Mouse (Mus musculus) left cerebral cortex, postnatal 14 days (tissue): ENCODE measurements at regions not wholly inside any gene's neighbourhood (a gene's known extent, or its start where the extent isn't known, plus 50 kb on each side); places are given as distances from the start of the nearest gene placed in this dataset.
A peak's percentile ranks its signal among the peaks of the same experiment; 100 is the strongest.
"Not testable (repeated sequence)": the region's sequence is repeated elsewhere in the genome, so short reads cannot be mapped to it uniquely, and the experiment has no call there.

Source experiments
- DNase-seq, 2 experiments: peaks; one replicate each; pipeline ENCODE4 v3.0.0; 2021 to 2022; ENCODE audit warnings: low spot score in 2 of 2, mixed read lengths in 1 of 2
- intact Hi-C: fragments of 180-260 bp; cut with DNase I; formaldehyde crosslinking; loops from one replicate; pipeline ENCODE4 v1.15.1; 2025

GRCm38 (mm10) chr13:96327707-96328106 lies 60.4 kb upstream of the Poc5 start:
- intact Hi-C loops: no loop called here
- DNase-seq: peak in 1 of 2 experiments; percentile 11

DNA sequence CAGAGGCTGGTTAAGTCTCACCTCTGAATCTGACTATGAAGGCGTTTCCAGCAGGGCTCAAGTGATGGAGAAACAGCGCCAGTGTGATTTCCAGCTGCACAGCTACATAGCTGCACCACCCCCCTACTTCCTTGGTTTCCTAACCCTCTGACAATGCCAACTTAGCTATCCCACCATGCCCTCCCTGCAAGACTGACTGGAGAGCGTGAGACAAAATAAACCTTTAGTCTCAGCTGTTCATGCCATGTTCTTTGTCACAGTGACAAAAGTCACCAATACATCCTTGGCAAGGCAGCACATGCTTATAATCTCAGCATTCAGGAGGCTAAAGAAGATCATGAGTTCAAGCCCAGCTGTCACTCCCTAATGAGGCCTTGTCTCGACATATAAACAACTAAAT lies 63.5 kb upstream of the Poc5 start:
- intact Hi-C loops: no loop called here
- DNase-seq: no peak

GRCm38 (mm10) chr13:96317161-96317560 lies 70.9 kb upstream of the Poc5 start:
- DNase-seq, intact Hi-C loops: not testable (repeated sequence)

DNA sequence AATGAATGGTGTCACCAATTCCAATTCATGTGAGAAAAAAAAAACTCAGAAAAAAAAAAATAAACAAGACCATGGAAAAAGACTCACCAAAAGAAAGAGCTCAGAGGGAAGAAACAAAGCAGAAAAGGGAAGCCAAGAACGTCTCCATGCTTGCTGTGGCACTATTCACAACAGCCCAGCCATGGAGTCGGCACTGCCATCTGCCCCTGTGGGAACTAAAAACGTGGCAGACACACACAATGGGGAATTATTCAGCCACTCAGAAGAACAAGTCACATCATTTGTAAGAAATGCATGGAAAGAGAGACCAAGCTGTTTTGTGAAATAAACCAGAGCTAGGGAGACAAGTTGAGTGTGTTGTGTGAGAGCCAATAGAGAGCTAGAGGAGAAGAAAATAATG lies 74.9 kb upstream of the Poc5 start:
- intact Hi-C loops: no loop called here
- DNase-seq: no peak

DNA sequence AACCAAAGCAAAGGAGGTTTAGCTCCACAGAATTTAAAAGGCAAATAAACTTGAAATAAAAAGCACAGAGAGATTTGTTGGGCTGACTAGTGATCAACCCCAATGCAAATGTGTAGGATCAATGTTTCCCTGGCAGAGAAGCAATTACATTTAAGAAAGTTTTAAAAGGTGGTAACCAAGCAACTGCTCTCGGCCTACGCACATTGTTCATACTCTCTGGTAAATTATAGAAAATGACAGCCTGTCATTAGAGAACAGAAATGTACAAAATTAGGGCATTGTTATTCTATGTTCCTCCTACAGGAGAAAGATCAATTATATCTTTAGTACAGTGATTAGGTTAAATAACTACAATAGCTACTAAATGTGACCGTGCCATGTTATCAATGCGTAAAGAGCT lies 85.6 kb upstream of the Poc5 start:
- no peak for DNase-seq
- intact Hi-C loops: no loop called here

DNA sequence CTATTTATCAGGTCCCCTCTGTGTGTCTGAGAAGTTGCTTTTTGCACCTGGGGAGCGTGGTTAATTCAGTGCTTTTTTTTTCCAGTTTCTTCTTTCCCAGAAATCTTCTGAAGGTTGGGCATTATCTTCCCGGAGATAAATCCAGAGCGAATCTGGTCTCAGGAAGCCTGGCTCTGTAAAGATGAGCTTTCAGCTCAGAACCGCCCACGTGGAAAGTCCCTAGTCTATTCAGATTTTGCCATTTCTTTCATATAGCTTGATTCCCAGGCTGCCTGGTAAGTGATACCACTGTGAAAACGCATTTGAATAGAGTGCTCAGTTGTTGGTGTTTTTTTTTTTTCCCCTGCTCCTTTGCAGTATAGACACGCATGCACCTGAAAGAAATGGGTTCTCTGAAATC lies 100.3 kb upstream of the Poc5 start:
- DNase-seq: peak; percentile 54 to 62
- intact Hi-C loops: no loop called here

DNA sequence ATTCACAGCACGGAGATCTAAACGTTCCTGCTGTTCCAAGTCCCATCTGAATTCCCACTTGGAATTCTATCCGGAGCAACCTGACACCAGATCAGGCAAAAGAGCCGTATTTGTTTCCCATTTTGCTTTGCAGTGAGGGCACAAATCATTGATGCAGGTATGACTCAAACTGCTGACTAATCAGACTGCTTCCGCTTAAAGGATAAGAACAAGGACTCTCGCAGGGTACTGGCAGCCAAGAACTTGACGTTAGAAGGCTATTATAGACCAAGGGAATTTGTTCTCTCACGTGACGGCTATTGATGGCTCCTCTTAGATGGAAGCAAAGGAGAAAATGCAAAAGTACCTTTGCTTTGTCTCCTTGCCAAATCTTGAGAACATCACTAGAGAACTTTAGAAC lies 118.1 kb upstream of the Poc5 start:
- intact Hi-C loops: no loop called here
- DNase-seq: no peak

DNA sequence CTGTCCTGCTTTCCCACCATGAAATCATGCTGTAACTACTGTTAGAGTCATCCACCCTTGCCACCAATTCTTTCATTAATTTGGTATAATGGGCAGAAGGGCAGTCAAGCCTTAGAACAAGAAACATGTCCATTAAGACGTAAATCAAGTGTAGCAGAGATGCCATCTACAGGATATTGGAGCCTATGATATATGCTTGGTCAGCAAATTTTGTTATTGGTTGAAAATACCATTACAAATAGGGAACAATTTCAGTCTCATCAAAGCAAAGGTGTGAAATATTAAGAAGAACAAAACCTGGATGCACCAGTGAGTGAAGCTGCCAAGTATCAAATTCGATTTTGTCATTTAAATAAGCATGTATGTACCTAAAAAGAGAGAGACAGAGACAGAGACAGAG lies 123.6 kb upstream of the Sv2c start:
- intact Hi-C loops: no loop called here
- DNase-seq: no peak

DNA sequence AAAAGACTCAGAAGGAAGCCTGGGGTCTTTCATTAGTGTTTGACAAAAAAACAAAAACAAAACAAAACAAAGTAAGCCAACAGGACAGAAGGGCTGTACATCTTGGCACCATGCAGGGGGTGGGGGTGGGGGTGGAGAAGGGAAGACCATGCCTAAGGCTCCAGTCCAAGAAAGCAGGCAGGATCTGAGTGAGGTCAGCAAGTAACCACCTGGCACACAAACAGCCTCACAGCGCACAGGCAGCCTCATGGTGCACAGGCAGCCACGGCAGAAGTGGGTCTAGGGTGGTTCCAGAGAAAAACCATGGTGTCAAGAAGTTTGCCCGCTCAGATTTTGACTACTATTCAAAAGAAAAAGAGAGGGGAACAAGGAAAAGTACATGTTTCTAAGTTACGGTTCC lies 122.0 kb upstream of the Sv2c start:
- intact Hi-C loops: no loop called here

GRCm38 (mm10) chr13:96220763-96221162 lies 88.4 kb upstream of the Sv2c start:
- DNase-seq: peak in 1 of 2 experiments; percentile 3
- intact Hi-C loops: no loop called here

More for the DNA sequence above, 122.0 kb upstream of the Sv2c start:
- DNase-seq: no peak

GRCm38 (mm10) chr13:96215496-96215895 lies 83.1 kb upstream of the Sv2c start:
- no peak for DNase-seq
- intact Hi-C loops: no loop called here

GRCm38 (mm10) chr13:96215046-96215445 lies 82.7 kb upstream of the Sv2c start:
- DNase-seq: no peak
- intact Hi-C loops: no loop called here

GRCm38 (mm10) chr13:96206072-96206471 lies 73.7 kb upstream of the Sv2c start:
- DNase-seq: no peak
- intact Hi-C loops: no loop called here

- intact Hi-C loops: no loop called here
- no peak for DNase-seq
Measured at GRCm38 (mm10) chr13:96188618-96189017, 56.2 kb upstream of the Sv2c start.
